Mouse (Mus musculus) kidney, embryonic 16.5 days (tissue): ENCODE results near the gene Gab2. TPM values are rescaled to one million over a fixed set of nuclear protein-coding genes. Genes with fewer than 3 reads are reported as not detected.
A peak's percentile ranks its signal among the peaks of the same experiment; 100 is the strongest.

Experiments
- ATAC-seq: fragments of 200-750 bp; cut with Nextera tagmentation; 2 replicates; pipeline ENCODE4 v1.8.0; 2017; ENCODE audit warnings: moderate TSS enrichment; ENCODE audit not compliant: low FRiP score, low TSS enrichment
- H3K27ac ChIP-seq: fragments of 300-500 bp; sonication (generic); 2 replicates; pipeline ENCODE4 v1.5.1; 2014; ENCODE audit warnings: low read length
- H3K27me3 ChIP-seq: fragments of 300-500 bp; sonication (generic); 2 replicates; pipeline ENCODE4 v1.6.1; 2014; ENCODE audit warnings: low read length, control low read depth, mixed read lengths; ENCODE audit not compliant: insufficient read depth
- H3K36me3 ChIP-seq: fragments of 300-500 bp; sonication (generic); 2 replicates; pipeline ENCODE4 v1.6.1; 2014; ENCODE audit warnings: low read length, control low read depth, mixed read lengths; ENCODE audit not compliant: insufficient read depth
- H3K4me1 ChIP-seq: fragments of 300-500 bp; sonication (generic); 2 replicates; pipeline ENCODE4 v1.6.1; 2014; ENCODE audit warnings: low read length, control low read depth, mixed read lengths; ENCODE audit not compliant: insufficient read depth
- H3K4me2 ChIP-seq: fragments of 300-500 bp; sonication (generic); replicated peaks from 2 replicates; pipeline ENCODE4 v1.6.1; 2014; ENCODE audit warnings: low read depth, low read length
- H3K4me3 ChIP-seq: fragments of 300-500 bp; sonication (generic); 2 replicates; pipeline ENCODE4 v1.5.1; 2014; ENCODE audit warnings: mild to moderate bottlenecking, low read length
- H3K9ac ChIP-seq: fragments of 300-500 bp; sonication (generic); replicated peaks from 2 replicates; pipeline ENCODE4 v1.6.1; 2014; ENCODE audit warnings: low read length
- H3K9me3 ChIP-seq: fragments of 300-500 bp; sonication (generic); 2 replicates; pipeline ENCODE4 v1.6.1; 2016; ENCODE audit warnings: low read length, control low read depth
- WGBS: fragments of 180-500 bp; shearing (Covaris S2); extraction: QIAGEN DNeasy Blood & Tissue Kit; methylation state at CpG from one replicate; pipeline ENCODE4 v1.1.7; 2014; 5-methylcytosine and 5-hydroxymethylcytosine counted together
- polyA plus RNA-seq: library from polyadenylated mRNA; unstranded; fragments of >200 nt; fragmentation: Nextera tagmentation; extraction: Ambion mirVana; gene quantifications from 2 replicates; pipeline ENCODE4 v1.2.1, GENCODE M21; 2015

The Gab2 gene
- polyA plus RNA-seq, 1 experiment from 2014 or later = 13.9 TPM

- Histone ChIP-seq H3K27ac (peak overlapping the region; percentile 70), H3K9ac (no peak overlapping the region)
- WGBS = 16% methylated on average over 4 of the region's 4 CpGs
Observed at GRCm38 (mm10) chr7:97078685-97079084, 2.7 kb upstream of the Gab2 start.

GRCm38 (mm10) chr7:97079145-97079544 lies 2.2 kb upstream of the Gab2 start:
- peaks cover 39% of the 10 kb centered on the region for H3K4me1 ChIP-seq
- H3K36me3 ChIP-seq = no peaks in the 10 kb centered on the region
- H3K27me3 ChIP-seq = no peaks in the 10 kb centered on the region
- H3K9ac ChIP-seq = no peak overlapping the region
- no peak for ATAC-seq
- no peak overlapping the region for H3K4me3 ChIP-seq
- no peaks in the 10 kb centered on the region for H3K9me3 ChIP-seq
- 14% methylated on average over 6 of the region's 6 CpGs for WGBS
- H3K27ac ChIP-seq = peak overlapping the region; percentile 4; the same call in 1 of the 2 replicates
- no peak overlapping the region for H3K4me2 ChIP-seq

More at GRCm38 (mm10) chr7:97078685-97079084, 2.7 kb upstream of the Gab2 start:
- no peaks in the 10 kb centered on the region for H3K27me3 ChIP-seq
- peaks cover 34% of the 10 kb centered on the region for H3K4me1 ChIP-seq
- H3K36me3 ChIP-seq = no peaks in the 10 kb centered on the region
- no peaks in the 10 kb centered on the region for H3K9me3 ChIP-seq
- H3K4me2 ChIP-seq = no peak overlapping the region
- H3K4me3 ChIP-seq = no peak overlapping the region
- ATAC-seq = no peak

- 62% methylated on average over 4 of the region's 4 CpGs for WGBS
- no peaks in the 10 kb centered on the region for H3K9me3 ChIP-seq
- H3K4me3 ChIP-seq = no peak overlapping the region
- H3K4me1 ChIP-seq = peaks cover 41% of the 10 kb centered on the region
- no peak for ATAC-seq
- H3K9ac ChIP-seq = no peak overlapping the region
- no peaks in the 10 kb centered on the region for H3K36me3 ChIP-seq
- H3K27ac ChIP-seq = peak overlapping the region; percentile 44
- no peak overlapping the region for H3K4me2 ChIP-seq
- no peaks in the 10 kb centered on the region for H3K27me3 ChIP-seq
Observed at GRCm38 (mm10) chr7:97079651-97080365, 1.6 kb upstream of the Gab2 start.

GRCm38 (mm10) chr7:97080621-97081241 lies 655 bp upstream of the Gab2 start:
- WGBS = 29% methylated on average over 4 of the region's 4 CpGs
- Histone ChIP-seq H3K9ac (peak overlapping the region; percentile 84), H3K9me3 (no peaks in the 10 kb centered on the region), H3K4me3 (peak overlapping the region; percentile 76), H3K4me1 (peaks cover 47% of the 10 kb centered on the region), H3K4me2 (peak overlapping the region; percentile 73), H3K36me3 (no peaks in the 10 kb centered on the region), H3K27me3 (no peaks in the 10 kb centered on the region), H3K27ac (peak overlapping the region; percentile 97)
- no peak; the same call in 1 of the 2 replicates for ATAC-seq

GRCm38 (mm10) chr7:97081959-97082218 lies 503 bp downstream of the Gab2 start:
- ATAC-seq = no peak
- no peaks in the 10 kb centered on the region for H3K9me3 ChIP-seq
- H3K36me3 ChIP-seq = no peaks in the 10 kb centered on the region
- peak overlapping the region; percentile 73 for H3K4me2 ChIP-seq
- WGBS = 0% methylated on average over 20 of the region's 38 CpGs
- peaks cover 47% of the 10 kb centered on the region for H3K4me1 ChIP-seq
- peak overlapping the region; percentile 76 for H3K4me3 ChIP-seq
- peak overlapping the region; percentile 97 for H3K27ac ChIP-seq
- no peaks in the 10 kb centered on the region for H3K27me3 ChIP-seq
- H3K9ac ChIP-seq = peak overlapping the region; percentile 84

GRCm38 (mm10) chr7:97082219-97083101 lies 1.1 kb downstream of the Gab2 start:
- Histone ChIP-seq H3K27ac (peak overlapping the region; percentile 97), H3K4me3 (peak overlapping the region; percentile 76), H3K36me3 (no peaks in the 10 kb centered on the region), H3K4me1 (peaks cover 47% of the 10 kb centered on the region), H3K9ac (peak overlapping the region; percentile 84), H3K27me3 (no peaks in the 10 kb centered on the region), H3K9me3 (no peaks in the 10 kb centered on the region), H3K4me2 (peak overlapping the region; percentile 73)
- under 1% methylated on average over 36 of the region's 40 CpGs for WGBS
- ATAC-seq = peak; percentile 88

GRCm38 (mm10) chr7:97083579-97083978 lies 2.2 kb downstream of the Gab2 start:
- peak overlapping the region; percentile 76; the same call in 1 of the 2 replicates for H3K4me3 ChIP-seq
- 72% methylated on average over 9 of the region's 9 CpGs for WGBS

GRCm38 (mm10) chr7:97084181-97084580 lies 2.8 kb downstream of the Gab2 start:
- no peaks in the 10 kb centered on the region for H3K27me3 ChIP-seq
- no peak for ATAC-seq
- H3K27ac ChIP-seq = no peak overlapping the region
- H3K36me3 ChIP-seq = 0 out of 2 replicates have a peak, but pooled peaks cover under 1% of the 10 kb centered on the region
- H3K4me3 ChIP-seq = no peak overlapping the region
- peaks cover 38% of the 10 kb centered on the region for H3K4me1 ChIP-seq
- H3K9ac ChIP-seq = no peak overlapping the region
- H3K4me2 ChIP-seq = peak overlapping the region; percentile 14; the same call in 1 of the 2 replicates
- H3K9me3 ChIP-seq = no peaks in the 10 kb centered on the region
- 70% methylated on average over 1 of the region's 1 CpGs for WGBS

More at GRCm38 (mm10) chr7:97083579-97083978, 2.2 kb downstream of the Gab2 start:
- H3K9me3 ChIP-seq = no peaks in the 10 kb centered on the region
- H3K36me3 ChIP-seq = no peaks in the 10 kb centered on the region
- H3K27ac ChIP-seq = peak overlapping the region; percentile 97
- no peak for ATAC-seq
- H3K27me3 ChIP-seq = no peaks in the 10 kb centered on the region
- peak overlapping the region; percentile 6; the same call in 1 of the 2 replicates for H3K9ac ChIP-seq
- H3K4me1 ChIP-seq = peaks cover 44% of the 10 kb centered on the region
- peak overlapping the region; percentile 73 for H3K4me2 ChIP-seq

- no peak overlapping the region for H3K9ac ChIP-seq
- no peaks in the 10 kb centered on the region for H3K9me3 ChIP-seq
- H3K4me2 ChIP-seq = no peak overlapping the region
- peaks cover 31% of the 10 kb centered on the region for H3K4me1 ChIP-seq
- peaks cover 3% of the 10 kb centered on the region; the same call in 1 of the 2 replicates for H3K36me3 ChIP-seq
- ATAC-seq = no peak
- WGBS = 9% methylated on average over 4 of the region's 4 CpGs
- H3K4me3 ChIP-seq = no peak overlapping the region
- no peaks in the 10 kb centered on the region for H3K27me3 ChIP-seq
- no peak overlapping the region for H3K27ac ChIP-seq
Observed at GRCm38 (mm10) chr7:97085291-97085690, 3.9 kb downstream of the Gab2 start.
